Mouse (Mus musculus): ENCODE measurements around the gene Gabrr3.

GRCm38 (mm10) chr16:59413475-59413874 is 6.3 kb downstream of the Gabrr3 start:
- TF ChIP-seq POLR2A (IDR thresholded peaks at IDR 0.05; ENCODE audit: borderline replicate concordance, extremely low read depth, insufficient read depth, insufficient read length, poor library complexity, severe bottlenecking) (no peak), CTCF (IDR thresholded peaks at IDR 0.05; ENCODE audit: borderline replicate concordance, extremely low read depth, insufficient read depth, insufficient read length) (no peak)
